Mouse (Mus musculus): Measurements from ENCODE around the gene Btbd9.

DNA sequence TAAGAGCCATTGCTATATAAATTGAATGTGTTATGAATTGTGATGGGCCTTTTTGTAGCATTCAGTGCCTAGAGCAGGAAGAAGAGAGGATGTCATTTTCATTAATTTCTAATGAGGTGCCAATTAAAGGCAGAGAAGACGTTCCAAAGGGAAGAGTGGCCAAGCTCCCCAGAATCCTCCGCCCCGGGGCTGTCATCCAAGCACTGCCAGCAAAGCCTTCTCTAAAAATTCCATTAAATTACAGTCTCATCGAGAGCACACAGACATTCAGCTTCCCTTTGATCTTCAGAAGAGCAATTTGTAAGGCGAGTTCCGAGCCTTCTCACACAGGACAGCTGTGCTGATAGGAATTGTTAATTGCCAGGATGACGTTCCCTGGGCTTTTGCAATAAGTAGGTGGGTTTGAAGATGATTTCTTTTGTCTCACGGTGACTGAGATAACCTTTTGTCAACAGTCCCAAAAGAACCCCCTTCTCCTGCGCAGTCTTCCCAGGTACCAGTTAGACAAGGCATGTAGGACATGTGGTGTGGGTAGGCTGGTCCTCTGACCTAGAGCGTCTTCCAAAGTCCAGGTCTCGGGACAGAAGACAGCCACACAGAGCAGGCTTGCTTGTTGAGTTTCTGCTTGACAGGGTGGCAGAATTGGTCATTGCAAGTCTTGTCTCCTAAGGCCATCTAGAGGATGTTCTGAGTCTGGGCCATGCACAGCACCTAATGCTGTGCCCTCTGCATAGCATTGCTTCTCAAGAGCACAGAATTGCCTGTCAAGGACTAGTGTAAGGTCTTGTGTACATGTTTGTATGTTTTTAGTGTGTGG is 381.5 kb downstream of the Btbd9 start:
- TF ChIP-seq POLR2A (IDR thresholded peaks at IDR 0.05; ENCODE audit: low read depth, low read length) = no peak
- peak; percentile 51 for TF ChIP-seq CTCF (conservative IDR thresholded peaks at IDR 0.05; ENCODE audit: insufficient read depth, insufficient read length, low read depth, low read length)
